Mouse (Mus musculus) small intestine, adult 2 months (tissue): ENCODE results near the gene Zdhhc13. TPM values are rescaled to one million over a fixed set of nuclear protein-coding genes. Genes with fewer than 3 reads are reported as not detected.

Source experiments
- H3K27ac ChIP-seq: fragments of 200-500 bp; 2 replicates; pipeline ENCODE4 v1.5.1; 2012; ENCODE audit warnings: low read depth, low read length, control low read depth, inconsistent platforms; ENCODE audit not compliant: insufficient read depth
- H3K27me3 ChIP-seq: fragments of 200-500 bp; 2 replicates; pipeline ENCODE4 v1.6.1; 2012; ENCODE audit warnings: mild to moderate bottlenecking, moderate library complexity, low read length, inconsistent platforms; ENCODE audit not compliant: control insufficient read depth, insufficient read depth
- H3K36me3 ChIP-seq: fragments of 200-500 bp; 2 replicates; pipeline ENCODE4 v1.6.1; 2012; ENCODE audit warnings: mild to moderate bottlenecking, low read length, control low read depth, inconsistent platforms; ENCODE audit not compliant: control insufficient read depth, insufficient read depth
- H3K4me1 ChIP-seq: fragments of 200-500 bp; 2 replicates; pipeline ENCODE4 v1.6.1; 2012; ENCODE audit warnings: low read length, inconsistent platforms, mixed read lengths; ENCODE audit not compliant: control insufficient read depth, insufficient read depth, insufficient read length
- H3K4me3 ChIP-seq: fragments of 200-500 bp; 2 replicates; pipeline ENCODE4 v1.5.1; 2012; ENCODE audit warnings: low read depth, mild to moderate bottlenecking, control low read depth, inconsistent platforms, low read length, moderate library complexity
- CTCF ChIP-seq: fragments of 200-500 bp; IDR thresholded peaks from 2 replicates; pipeline ENCODE4 v1.5.1; 2012; ENCODE audit warnings: low read depth, mild to moderate bottlenecking, control low read depth, inconsistent platforms, low read length, moderate library complexity, mixed read lengths; ENCODE audit not compliant: insufficient replicate concordance, insufficient read length; ENCODE audit errors: extremely low read depth
- POLR2A ChIP-seq: fragments of 200-500 bp; IDR thresholded peaks from 2 replicates; pipeline ENCODE4 v1.6.1; 2012; ENCODE audit warnings: low read depth, mild to moderate bottlenecking, control low read depth, inconsistent platforms, low read length, moderate library complexity
- WGBS: fragments of 180-500 bp; shearing (Covaris S2); methylation state at CpG from one replicate; pipeline ENCODE4 v1.1.7; 2018; 5-methylcytosine and 5-hydroxymethylcytosine counted together
- polyA plus RNA-seq: library from polyadenylated mRNA; depleted of rRNA; stranded (reverse); fragments of >200 nt; gene quantifications from 2 replicates; pipeline ENCODE4 v1.2.3, GENCODE M21; 2012

The Zdhhc13 gene
- polyA plus RNA-seq, 1 experiment = 6.8 TPM

DNA sequence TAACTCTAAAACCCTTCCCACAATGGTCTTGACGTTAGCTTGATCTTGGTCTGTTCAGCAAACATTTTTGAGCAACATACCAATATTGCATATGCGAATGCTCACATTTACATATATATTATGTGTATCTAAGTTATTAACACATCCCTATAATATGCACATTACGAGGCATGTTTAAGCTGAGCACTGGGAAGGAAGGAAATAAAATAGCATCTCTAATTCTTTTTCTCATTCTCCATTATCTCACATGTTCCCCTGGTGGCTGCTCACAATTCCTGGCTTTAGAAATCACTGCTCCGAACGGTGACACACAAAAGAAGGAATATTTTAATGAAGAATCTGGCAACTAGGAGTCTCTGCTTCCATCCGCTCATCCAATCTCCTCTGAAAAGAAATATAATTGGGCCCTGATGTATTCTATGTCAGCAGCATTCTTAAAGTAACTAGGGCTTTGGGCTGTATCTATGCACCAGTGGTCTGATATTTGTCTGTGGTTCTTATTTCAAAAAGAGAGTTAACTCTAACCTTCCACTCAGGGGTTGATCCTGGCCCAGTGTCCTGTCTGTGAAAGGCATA lies 62.8 kb downstream of the Zdhhc13 start:
- TF ChIP-seq POLR2A (no peak), CTCF (no peak)
- 91% methylated on average over 6 of the region's 6 CpGs for WGBS
- Histone ChIP-seq H3K4me3 (no peak overlapping the region), H3K27ac (no peak overlapping the region), H3K36me3 (no peaks in the 10 kb centered on the region), H3K27me3 (no peaks in the 10 kb centered on the region), H3K4me1 (0 out of 2 replicates have a peak, but pooled peaks cover 1% of the 10 kb centered on the region)

DNA sequence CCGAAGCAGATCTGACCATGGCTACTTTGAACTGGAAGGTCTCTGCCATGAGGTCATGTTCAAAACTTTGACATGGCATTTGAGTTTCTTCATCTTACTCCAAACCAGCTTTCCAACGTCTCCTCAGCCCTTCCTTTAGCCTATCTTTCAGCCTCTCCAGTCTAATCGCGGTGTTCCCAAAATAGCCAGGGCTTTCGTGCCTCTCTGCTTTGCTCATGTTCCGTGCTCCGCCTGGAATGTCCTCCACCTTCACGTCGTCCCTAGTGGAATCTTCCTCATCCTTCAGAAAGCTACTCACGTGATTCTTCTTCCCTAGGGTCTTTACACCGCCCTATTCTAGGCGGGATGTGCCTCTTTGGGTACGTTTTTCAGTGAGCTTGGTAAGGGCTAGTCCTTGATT lies 64.7 kb downstream of the Zdhhc13 start:
- no peak overlapping the region for H3K27ac ChIP-seq
- 0 out of 2 replicates have a peak, but pooled peaks cover 2% of the 10 kb centered on the region for H3K4me1 ChIP-seq
- H3K27me3 ChIP-seq = no peaks in the 10 kb centered on the region
- no peaks in the 10 kb centered on the region for H3K36me3 ChIP-seq
- 85% methylated on average over 13 of the region's 13 CpGs for WGBS
- TF ChIP-seq POLR2A (no peak), CTCF (no peak)
- no peak overlapping the region for H3K4me3 ChIP-seq

DNA sequence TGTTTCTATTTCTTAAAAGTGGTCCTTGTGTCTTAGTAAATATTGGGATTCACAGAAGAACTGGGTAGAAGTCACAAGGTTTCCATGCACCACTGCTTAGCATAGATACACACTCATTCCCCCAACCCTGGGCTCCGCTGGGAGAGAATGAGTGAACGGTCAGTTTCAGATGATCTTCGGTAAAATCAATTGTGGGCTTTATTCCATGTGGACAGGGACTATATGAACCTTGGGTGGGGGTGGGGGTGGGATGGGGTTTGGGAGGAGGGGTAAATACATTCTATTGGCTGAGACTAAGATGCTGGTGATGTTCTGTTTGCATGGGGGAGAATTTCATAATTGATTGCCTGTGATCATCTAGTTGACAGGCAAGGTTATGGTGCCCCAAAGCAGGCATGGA lies 66.7 kb downstream of the Zdhhc13 start:
- H3K4me1 ChIP-seq = 0 out of 2 replicates have a peak, but pooled peaks cover 2% of the 10 kb centered on the region
- TF ChIP-seq CTCF = no peak
- no peak for TF ChIP-seq POLR2A
- H3K27me3 ChIP-seq = no peaks in the 10 kb centered on the region
- H3K4me3 ChIP-seq = no peak overlapping the region
- WGBS = 96% methylated on average over 3 of the region's 3 CpGs
- no peak overlapping the region for H3K27ac ChIP-seq
- H3K36me3 ChIP-seq = no peaks in the 10 kb centered on the region

DNA sequence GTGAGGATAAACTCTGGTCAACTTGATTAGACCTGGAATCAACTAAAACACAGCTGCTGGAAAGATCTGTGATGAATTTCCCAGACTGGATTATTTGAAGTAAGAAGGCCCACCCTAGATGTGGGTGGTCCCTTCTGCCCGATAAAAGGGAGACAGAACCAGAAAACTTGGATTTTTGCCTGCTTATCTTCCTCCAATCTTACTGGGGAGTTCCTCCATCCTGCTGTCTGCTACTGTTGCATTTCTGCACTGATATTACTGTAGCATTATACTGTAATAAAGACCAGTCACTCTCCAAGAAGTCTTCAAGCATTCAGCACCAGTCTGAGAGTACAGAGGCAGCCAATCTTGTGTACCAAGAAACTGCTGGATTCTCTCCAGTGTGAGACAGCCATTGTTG lies 69.5 kb downstream of the Zdhhc13 start:
- 70% methylated on average over 1 of the region's 1 CpGs for WGBS
- H3K36me3 ChIP-seq = no peaks in the 10 kb centered on the region
- H3K4me3 ChIP-seq = no peak overlapping the region
- H3K27me3 ChIP-seq = no peaks in the 10 kb centered on the region
- TF ChIP-seq POLR2A = no peak
- no peak for TF ChIP-seq CTCF
- H3K27ac ChIP-seq = no peak overlapping the region
- 0 out of 2 replicates have a peak, but pooled peaks cover 2% of the 10 kb centered on the region for H3K4me1 ChIP-seq

DNA sequence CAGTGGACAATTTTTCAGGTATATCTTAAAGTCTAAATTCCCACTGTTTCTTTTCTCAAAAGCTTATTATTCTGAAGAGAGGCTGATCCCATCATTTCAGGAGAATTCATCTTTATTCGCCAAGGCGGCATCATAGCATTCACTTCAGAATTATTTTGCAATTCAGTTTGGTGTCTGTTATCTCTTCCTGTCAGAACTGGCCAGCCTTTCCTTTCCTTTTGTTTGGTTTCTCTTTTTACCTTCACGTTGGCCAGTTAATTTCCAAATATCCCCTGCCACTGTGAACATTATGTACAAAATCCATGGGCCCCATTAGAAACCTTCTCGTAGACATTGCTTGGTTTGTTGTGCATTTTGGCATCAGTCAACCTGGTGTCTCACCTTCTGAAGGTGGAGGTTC lies 70.6 kb downstream of the Zdhhc13 start:
- no peak overlapping the region for H3K27ac ChIP-seq
- WGBS = 68% methylated on average over 4 of the region's 4 CpGs

DNA sequence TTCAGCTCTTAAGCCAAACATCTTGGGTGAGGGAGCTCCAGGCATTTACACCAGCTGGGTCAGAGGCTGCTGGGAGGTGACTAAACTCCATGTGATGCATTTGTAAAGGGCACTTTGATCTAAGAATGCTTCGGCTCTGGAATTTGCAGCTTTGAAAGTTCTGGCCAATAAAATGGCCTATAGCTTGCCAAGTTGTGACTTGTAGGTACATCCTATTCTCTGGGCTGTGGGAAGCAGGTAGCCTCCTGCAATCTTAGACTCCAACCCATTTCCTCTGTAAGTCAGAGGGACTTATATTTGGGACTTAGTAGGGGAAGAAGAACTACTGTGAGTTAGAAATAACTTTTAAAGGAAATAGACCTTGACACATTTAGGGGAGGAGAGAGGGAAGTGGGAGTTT lies 72.1 kb downstream of the Zdhhc13 start:
- Histone ChIP-seq H3K27me3 (no peaks in the 10 kb centered on the region), H3K36me3 (peaks cover 4% of the 10 kb centered on the region), H3K4me3 (no peak overlapping the region), H3K27ac (no peak overlapping the region), H3K4me1 (0 out of 2 replicates have a peak, but pooled peaks cover 2% of the 10 kb centered on the region)
- WGBS = 22% methylated on average over 1 of the region's 1 CpGs
- TF ChIP-seq CTCF (no peak), POLR2A (no peak)

More for the DNA sequence above, 70.6 kb downstream of the Zdhhc13 start:
- H3K4me3 ChIP-seq = no peak overlapping the region
- H3K27me3 ChIP-seq = no peaks in the 10 kb centered on the region
- 0 out of 2 replicates have a peak, but pooled peaks cover 2% of the 10 kb centered on the region for H3K4me1 ChIP-seq
- no peaks in the 10 kb centered on the region for H3K36me3 ChIP-seq
- TF ChIP-seq CTCF (no peak), POLR2A (no peak)

DNA sequence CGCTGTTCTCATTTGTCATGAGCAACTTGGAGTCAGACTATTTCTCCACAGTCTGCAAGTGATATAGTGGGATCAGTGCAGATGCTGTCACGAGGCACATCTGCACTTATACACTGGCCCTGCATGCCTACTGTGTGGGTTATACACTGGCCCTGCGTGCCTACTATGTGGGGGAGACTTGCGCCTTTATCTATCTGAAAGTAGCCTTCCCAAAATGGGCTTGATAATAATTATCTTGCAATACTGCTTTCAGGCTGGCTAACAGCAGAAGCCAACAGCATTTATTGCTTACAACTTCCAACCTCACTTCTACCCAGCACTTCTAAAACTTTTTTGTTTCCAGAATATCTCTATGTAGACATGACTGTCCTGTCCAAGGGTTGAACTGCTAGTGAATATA lies 73.0 kb downstream of the Zdhhc13 start:
- H3K4me1 ChIP-seq = no peaks in the 10 kb centered on the region
- WGBS = 93% methylated on average over 4 of the region's 4 CpGs
- TF ChIP-seq POLR2A (no peak), CTCF (no peak)

More for the DNA sequence above, 73.0 kb downstream of the Zdhhc13 start:
- peaks cover 7% of the 10 kb centered on the region for H3K36me3 ChIP-seq
- H3K27me3 ChIP-seq = no peaks in the 10 kb centered on the region
- no peak overlapping the region for H3K27ac ChIP-seq
- H3K4me3 ChIP-seq = no peak overlapping the region
